Mouse (Mus musculus) layer of hippocampus, postnatal 25 days (tissue): ENCODE data around the gene Msx1. TPM values are rescaled to one million over a fixed set of nuclear protein-coding genes. Genes with fewer than 3 reads are reported as not detected.
A peak's percentile ranks its signal among the peaks of the same experiment; 100 is the strongest.

Experiments
- DNase-seq, 2 experiments: peaks; one replicate each; pipeline ENCODE4 v3.0.0; 2022; ENCODE audit warnings: mixed read lengths in 2 of 2, low spot score in 1 of 2; ENCODE audit errors: extremely low spot score in 1 of 2
- total RNA-seq, 2 experiments: library from RNA; stranded (reverse); gene quantifications; 2 replicates each; pipeline ENCODE4 v1.2.3; 2021

Msx1 gene
- total RNA-seq, 2 experiments from 2014 or later: 5.3 to 5.9 TPM

DNA sequence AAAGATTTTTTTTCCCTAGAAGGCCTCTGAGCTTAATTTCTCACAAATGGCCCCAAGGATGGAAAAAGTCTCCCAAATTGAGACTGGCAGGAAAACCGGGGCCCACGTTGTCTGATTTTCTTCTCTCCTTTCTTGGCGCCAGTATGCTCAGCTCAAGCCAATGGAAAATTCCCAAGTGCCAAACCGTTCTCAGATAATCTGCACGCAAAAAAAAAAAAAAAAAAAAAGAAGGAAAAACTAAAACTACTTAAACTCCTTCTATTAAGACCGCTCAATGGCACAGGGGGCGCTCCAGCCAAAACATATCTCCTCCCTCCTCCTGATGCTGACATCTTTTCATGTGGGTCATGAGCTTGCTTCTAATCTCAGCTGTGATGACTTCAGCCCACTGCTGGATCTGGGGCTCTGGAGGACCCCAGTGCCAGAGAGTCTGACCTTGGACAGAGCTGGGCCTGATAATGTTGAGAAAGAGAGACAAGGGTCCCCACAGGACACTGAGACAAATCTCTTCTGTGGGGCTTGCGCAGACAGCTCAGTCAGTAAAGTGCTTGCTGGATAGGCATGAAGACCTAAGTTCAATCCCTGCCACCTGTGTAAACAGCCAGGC lies 19.8 kb downstream of the Msx1 start:
- no peak for DNase-seq

- no peak for DNase-seq
Measured at GRCm38 (mm10) chr5:37797251-37797650, 27.1 kb downstream of the Msx1 start.

GRCm38 (mm10) chr5:37796751-37797150 lies 27.6 kb downstream of the Msx1 start:
- DNase-seq: no peak

DNA sequence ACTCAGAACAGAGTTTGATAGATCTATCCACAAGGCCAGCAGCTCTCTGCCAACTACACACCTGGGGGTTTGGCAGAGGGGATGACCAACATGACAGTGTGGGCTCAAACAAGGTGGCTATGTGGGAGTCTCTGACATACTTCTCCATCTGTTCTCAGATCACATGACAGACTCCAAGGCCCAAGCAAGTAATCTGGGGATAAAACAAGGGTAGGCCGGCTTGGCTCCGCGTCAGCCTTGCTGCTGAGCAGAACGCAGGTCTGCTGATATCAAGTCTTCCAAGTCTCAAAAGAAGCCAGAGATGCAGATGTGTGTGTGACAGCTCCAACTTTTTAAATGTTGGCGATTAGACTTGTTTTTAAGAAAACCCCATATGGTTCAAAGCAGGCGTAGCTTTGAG lies 28.7 kb downstream of the Msx1 start:
- no peak for DNase-seq

DNA sequence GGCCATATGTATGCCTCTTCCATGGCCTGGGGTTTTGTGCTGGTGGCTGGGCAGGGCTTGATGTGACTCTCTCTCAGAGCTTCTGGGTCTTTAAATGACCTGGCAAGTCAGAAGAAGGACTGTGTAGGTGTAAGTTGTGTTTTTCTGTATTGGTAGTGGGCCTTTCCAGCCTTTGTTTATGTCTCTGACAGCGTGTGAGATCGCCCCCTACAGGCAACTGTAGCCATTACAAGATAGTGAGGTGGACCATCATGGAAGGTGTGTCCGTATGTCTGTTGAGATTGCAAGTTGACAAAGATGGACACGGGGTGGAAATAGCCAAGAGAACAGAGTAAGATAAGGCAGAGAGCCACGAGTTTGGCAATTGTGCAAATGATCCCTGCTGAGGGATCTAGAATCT lies 32.2 kb downstream of the Msx1 start:
- no peak for DNase-seq

GRCm38 (mm10) chr5:37784847-37785391 lies 39.5 kb downstream of the Msx1 start:
- no peak for DNase-seq

GRCm38 (mm10) chr5:37783306-37783705 lies 41.1 kb downstream of the Msx1 start:
- DNase-seq: peak in 1 of 2 experiments; percentile 20

- DNase-seq: no peak
Measured at GRCm38 (mm10) chr5:37775681-37776080, 48.7 kb downstream of the Msx1 start.

DNA sequence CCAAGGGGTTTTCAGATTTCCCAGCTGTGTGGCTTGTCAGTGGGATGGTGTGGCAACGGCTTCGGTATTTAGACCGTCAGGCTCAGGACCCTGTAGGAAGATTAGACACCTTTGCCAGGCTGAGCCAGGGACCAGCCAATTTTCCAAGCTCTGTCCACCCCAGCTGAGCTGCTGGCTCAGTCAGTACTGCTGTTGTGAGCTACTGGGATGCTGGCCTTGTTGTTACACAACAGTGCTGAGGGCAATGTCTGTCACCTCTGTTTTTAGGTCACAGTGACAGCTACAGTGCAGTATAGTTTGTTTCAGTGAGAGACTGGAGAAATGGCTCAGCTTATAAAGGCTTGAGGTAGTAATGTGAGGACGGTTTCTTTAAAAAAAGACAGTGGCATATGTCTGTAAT lies 50.4 kb downstream of the Msx1 start:
- DNase-seq: no peak

- DNase-seq: no peak
Measured at GRCm38 (mm10) chr5:37770870-37771269, 53.5 kb downstream of the Msx1 start.

Other genes with a start within 250 kb of the Msx1 start
- 1 to 10 TPM; 6.4 to 8.0 TPM for gene Stk32b, start 107.4 kb downstream of the Msx1 start, total RNA-seq
- gene Cytl1, start 89.1 kb downstream of the Msx1 start, total RNA-seq: under 1 TPM in 1 of 2 experiments, not detected in 1; 0.74 TPM
- gene Stx18, start 214.2 kb upstream of the Msx1 start, total RNA-seq: 10 to 100 TPM; 38.3 to 39.7 TPM